Mouse (Mus musculus) thymus, adult 2 months (tissue): ENCODE data around the gene Tshz3. TPM values are rescaled to one million over a fixed set of nuclear protein-coding genes. Genes with fewer than 3 reads are reported as not detected.

Source experiments
- DNase-seq: peaks from one replicate; pipeline ENCODE4 v3.0.0; 2021
- H3K27ac ChIP-seq: fragments of 200-500 bp; 2 replicates; pipeline ENCODE4 v1.5.1; 2012; ENCODE audit warnings: low read length, control low read depth; ENCODE audit not compliant: control insufficient read depth, insufficient read depth
- H3K27me3 ChIP-seq: fragments of 200-500 bp; 2 replicates; pipeline ENCODE4 v1.6.1; 2012; ENCODE audit warnings: mild to moderate bottlenecking, low read length, moderate library complexity, mixed read lengths; ENCODE audit not compliant: control insufficient read depth, insufficient read depth
- H3K36me3 ChIP-seq: fragments of 200-500 bp; 2 replicates; pipeline ENCODE4 v1.6.1; 2012; ENCODE audit warnings: mild to moderate bottlenecking, low read length, moderate library complexity; ENCODE audit not compliant: control insufficient read depth, insufficient read depth
- H3K4me1 ChIP-seq: fragments of 200-500 bp; replicated peaks from 2 replicates; pipeline ENCODE4 v1.6.1; 2012; ENCODE audit warnings: low read length; ENCODE audit not compliant: control insufficient read depth, insufficient read depth
- H3K4me3 ChIP-seq: fragments of 200-500 bp; 2 replicates; pipeline ENCODE4 v1.5.1; 2012; ENCODE audit warnings: mild to moderate bottlenecking, low read length, control low read depth, moderate library complexity; ENCODE audit not compliant: control insufficient read depth, insufficient read depth
- CTCF ChIP-seq: fragments of 200-500 bp; IDR thresholded peaks from 2 replicates; pipeline ENCODE4 v1.5.1; 2012; ENCODE audit warnings: mild to moderate bottlenecking, control low read depth, low read length, moderate library complexity, borderline replicate concordance; ENCODE audit not compliant: control insufficient read depth, poor library complexity, insufficient read depth; ENCODE audit errors: extremely low read depth
- POLR2A ChIP-seq: fragments of 200-500 bp; IDR thresholded peaks from 2 replicates; pipeline ENCODE4 v1.6.1; 2012; ENCODE audit warnings: mild to moderate bottlenecking, low read length, control low read depth, moderate library complexity; ENCODE audit not compliant: control insufficient read depth, poor library complexity, insufficient read depth; ENCODE audit errors: extremely low read depth
- WGBS: fragments of 180-500 bp; shearing (Covaris S2); methylation state at CpG from one replicate; pipeline ENCODE4 v1.1.7; 2018; 5-methylcytosine and 5-hydroxymethylcytosine counted together
- polyA plus RNA-seq: library from polyadenylated mRNA; depleted of rRNA; stranded (reverse); fragments of >200 nt; gene quantifications from 2 replicates; pipeline ENCODE4 v1.2.3, GENCODE M21; 2012; rRNA removed

The Tshz3 gene
- 0.44 and 0.52 TPM in 2 replicates for polyA plus RNA-seq

- H3K4me3 ChIP-seq, result peak within 1 kb of the TSS; percentile 49
- TF ChIP-seq CTCF, result no peak
- TF ChIP-seq POLR2A, result no peak
- H3K36me3 ChIP-seq, result no peaks in the 10 kb centered on the region
- no peaks in the 10 kb centered on the region; the same call in 1 of the 2 replicates for H3K27me3 ChIP-seq
- H3K27ac ChIP-seq, result no peak within 1 kb of the TSS
- 0 out of 2 replicates have a peak, but pooled peaks cover 2% of the 10 kb centered on the region for H3K4me1 ChIP-seq
- no peak for DNase-seq
- under 1% methylated on average over 56 of the region's 88 CpGs for WGBS
Measured at GRCm38 (mm10) chr7:36697856-36698588, at the start of gene Tshz3. Gene Tshz3, plus strand, starts transcription at chr7:36698118.

GRCm38 (mm10) chr7:36655931-36656330 lies 42.0 kb upstream of the Tshz3 start:
- Histone ChIP-seq H3K36me3 (no peaks in the 10 kb centered on the region), H3K4me1 (no peaks in the 10 kb centered on the region), H3K27ac (no peak overlapping the region), H3K27me3 (no peaks in the 10 kb centered on the region), H3K4me3 (no peak overlapping the region)
- WGBS, result 87% methylated on average over 4 of the region's 4 CpGs
- TF ChIP-seq POLR2A (no peak), CTCF (no peak)
- no peak for DNase-seq

- no peaks in the 10 kb centered on the region for H3K4me1 ChIP-seq
- H3K27me3 ChIP-seq, result no peaks in the 10 kb centered on the region
- H3K4me3 ChIP-seq, result no peak overlapping the region
- H3K36me3 ChIP-seq, result no peaks in the 10 kb centered on the region
- no peak overlapping the region for H3K27ac ChIP-seq
- DNase-seq, result no peak
- no peak for TF ChIP-seq CTCF
Measured at GRCm38 (mm10) chr7:36656401-36656800, 41.5 kb upstream of the Tshz3 start.

- 88% methylated on average over 5 of the region's 5 CpGs for WGBS
- Histone ChIP-seq H3K4me1 (no peaks in the 10 kb centered on the region), H3K27me3 (no peaks in the 10 kb centered on the region), H3K36me3 (no peaks in the 10 kb centered on the region), H3K4me3 (no peak overlapping the region), H3K27ac (no peak overlapping the region)
- TF ChIP-seq CTCF (no peak), POLR2A (no peak)
- no peak for DNase-seq
Measured at GRCm38 (mm10) chr7:36658331-36658730, 39.6 kb upstream of the Tshz3 start.

GRCm38 (mm10) chr7:36659265-36659664 lies 38.7 kb upstream of the Tshz3 start:
- TF ChIP-seq CTCF, result no peak
- TF ChIP-seq POLR2A, result no peak
- WGBS, result 87% methylated on average over 7 of the region's 7 CpGs
- Histone ChIP-seq H3K27me3 (no peaks in the 10 kb centered on the region), H3K27ac (no peak overlapping the region), H3K36me3 (no peaks in the 10 kb centered on the region), H3K4me1 (no peaks in the 10 kb centered on the region), H3K4me3 (no peak overlapping the region)
- DNase-seq, result no peak

GRCm38 (mm10) chr7:36660654-36661053 lies 37.3 kb upstream of the Tshz3 start:
- H3K27me3 ChIP-seq, result no peaks in the 10 kb centered on the region
- no peak for DNase-seq
- H3K27ac ChIP-seq, result no peak overlapping the region
- no peaks in the 10 kb centered on the region for H3K36me3 ChIP-seq
- TF ChIP-seq CTCF (no peak), POLR2A (no peak)
- no peak overlapping the region for H3K4me3 ChIP-seq
- 69% methylated on average over 9 of the region's 9 CpGs for WGBS
- H3K4me1 ChIP-seq, result no peaks in the 10 kb centered on the region

GRCm38 (mm10) chr7:36663431-36663830 lies 34.5 kb upstream of the Tshz3 start:
- TF ChIP-seq CTCF, result no peak
- TF ChIP-seq POLR2A, result no peak
- no peak for DNase-seq
- Histone ChIP-seq H3K27me3 (no peaks in the 10 kb centered on the region), H3K4me1 (no peaks in the 10 kb centered on the region), H3K36me3 (no peaks in the 10 kb centered on the region), H3K4me3 (no peak overlapping the region), H3K27ac (no peak overlapping the region)
- WGBS, result 87% methylated on average over 7 of the region's 7 CpGs
